ENCODE assay signal across 8 mouse cellular contexts in the genomic region with DNA sequence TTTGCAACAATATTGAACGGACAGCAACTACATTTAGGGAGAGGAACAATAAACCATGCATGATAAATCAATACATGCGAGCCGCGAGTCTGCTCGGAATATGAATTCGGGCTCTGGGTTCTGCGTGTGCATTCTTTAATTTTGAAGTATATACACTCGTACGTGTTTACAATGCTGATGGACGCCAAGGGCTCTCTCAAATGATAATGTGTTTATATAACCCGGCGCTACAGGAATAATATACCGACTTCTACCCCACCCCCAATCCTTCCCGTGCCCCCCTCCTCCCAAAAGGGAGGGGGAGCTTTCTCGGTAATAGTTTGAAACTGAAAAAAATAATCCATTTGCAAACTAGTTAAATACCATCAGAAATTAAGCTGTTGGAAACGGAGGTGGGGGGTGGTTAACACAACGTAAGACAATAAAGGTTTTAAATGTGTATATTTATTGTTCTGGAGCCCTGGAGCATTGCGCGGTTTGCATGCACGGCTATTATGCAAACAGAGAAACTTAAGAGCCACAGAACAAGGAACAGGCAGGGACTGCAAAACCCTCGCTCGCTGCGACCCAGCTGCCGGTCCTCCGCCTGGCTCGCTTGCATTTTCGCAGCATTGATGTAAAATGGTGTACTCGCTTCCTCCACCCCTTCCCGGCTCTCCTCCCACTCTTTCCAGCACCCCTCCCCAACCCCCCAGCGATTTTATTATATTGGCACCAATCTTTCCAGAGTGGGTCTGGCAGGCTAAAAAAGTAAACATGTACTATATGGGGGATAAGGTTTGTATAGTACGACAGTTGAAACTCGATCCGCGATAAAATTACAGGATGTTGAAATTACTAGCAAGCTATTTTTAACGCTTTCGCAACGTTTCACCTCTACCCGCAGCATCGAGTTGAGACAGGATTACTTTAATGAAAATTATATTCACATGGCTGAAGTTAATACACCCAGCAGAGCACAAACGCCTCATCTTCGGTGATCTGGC. TPM values are rescaled to one million over a fixed set of nuclear protein-coding genes. Genes with fewer than 3 reads are reported as not detected.
A peak's percentile ranks its signal among the peaks of the same experiment; 100 is the strongest.
DNase-seq lines count a peak whose midpoint lies in the region; ATAC-seq lines count a peak whose summit lies in the region.

No protein-coding gene starts in this region.

- peak overlapping the region; percentile 68 for H3K9ac ChIP-seq in intestine, embryonic 14.5 days (ENCODE audit: low read length)

- peak overlapping the region; percentile 80 for H3K4me3 ChIP-seq in intestine, embryonic 14.5 days (ENCODE audit: low read depth, low read length)

- H3K27ac ChIP-seq in intestine, embryonic 14.5 days (ENCODE audit: low read depth) = peak overlapping the region; percentile 79

- H3K36me3 ChIP-seq in intestine, embryonic 14.5 days (ENCODE audit: control insufficient read depth, insufficient read depth, low read length) = no peaks in the 10 kb centered on the region

- peaks cover 27% of the 10 kb centered on the region for H3K4me1 ChIP-seq in intestine, embryonic 14.5 days (replicated peaks; ENCODE audit: control insufficient read depth, insufficient read depth, low read length)

- peak overlapping the region; percentile 94 for H3K4me2 ChIP-seq in intestine, embryonic 14.5 days (ENCODE audit: low read length)

- intact Hi-C loops in left cerebral cortex, postnatal 36 days (cut with DNase I) = loop anchor here (5.0 kb wide), 4 partner anchors 72 to 283 kb away; no protein-coding TSS in a partner anchor

- H3K9me3 ChIP-seq in intestine, embryonic 14.5 days (ENCODE audit: control insufficient read depth, low read length) = no peaks in the 10 kb centered on the region

- ATAC-seq in common myeloid progenitor, adult 5-6 weeks (replicated peaks; ENCODE audit: low read depth, poor library complexity, severe bottlenecking) = peak; percentile 4; the same call in 1 of the 2 replicates
- ATAC-seq in intestine, embryonic 14.5 days (replicated peaks; ENCODE audit: low FRiP score, low TSS enrichment, low read depth) = no peak
- no peak for ATAC-seq in megakaryocyte-erythroid progenitor cell, adult 5-6 weeks (replicated peaks; ENCODE audit: low FRiP score, low TSS enrichment, poor library complexity, severe bottlenecking)

- under 1% methylated on average over 41 of the region's 41 CpGs for WGBS in intestine, embryonic 14.5 days

- DNase-seq in adrenal gland, adult (ENCODE audit: inconsistent age in 2 of 2, low spot score in 1 of 2) = peak; percentile 78 to 95
- peak; percentile 66 for DNase-seq in gastrocnemius, postnatal 25 days
- DNase-seq in intestine, embryonic 14.5 days (ENCODE audit: low spot score) = peak; percentile 85
- DNase-seq in left cerebral cortex, postnatal 36 days (ENCODE audit: low spot score in 2 of 2) = peak; percentile 69 to 70
- DNase-seq in mesoderm, embryonic 11.5 days (ENCODE audit: low read depth, low spot score) = peak; percentile 61
- DNase-seq in skeletal muscle tissue, adult 2 months (ENCODE audit: low read depth, low spot score) = peak; percentile 44

- H3K27me3 ChIP-seq in intestine, embryonic 14.5 days (replicated peaks; ENCODE audit: control insufficient read depth, insufficient read depth, low read length) = no peaks in the 10 kb centered on the region

RNA-seq across cellular contexts. Expression of gene Arid5b, which starts 1.3 kb away (rescaled TPM):
- 6.8 and 7.0 TPM in 2 replicates for total RNA-seq in common myeloid progenitor, adult 5-6 weeks (2017)
- 10 to 100 TPM in 1 of 2 experiments, 1 to 10 TPM in 1; 8.5 to 17.7 TPM for total RNA-seq in gastrocnemius, postnatal 25 days (2021)
- polyA plus RNA-seq in intestine, embryonic 14.5 days (2014; fragmentation: Nextera tagmentation; extraction: Ambion mirVana) = 34.0 and 35.0 TPM in 2 replicates
- 10 to 100 TPM; 27.8 to 34.3 TPM for total RNA-seq in left cerebral cortex, postnatal 36 days (2021)
- 0.59 and 1.7 TPM in 2 replicates for total RNA-seq in megakaryocyte-erythroid progenitor cell, adult 5-6 weeks (2014; fragmentation: Nextera tagmentation)
- 1.2 and 1.6 TPM in 2 replicates for total RNA-seq in megakaryocyte-erythroid progenitor cell, adult 5-6 weeks (2017)
